Mouse (Mus musculus): ENCODE results near the gene Mgme1.
A peak's percentile ranks its signal among the peaks of the same experiment; 100 is the strongest.

Gene Mgme1

GRCm38 (mm10) chr2:144264398-144265119 lies 5.9 kb upstream of the Mgme1 start:
- DNase-seq = no peak

GRCm38 (mm10) chr2:144265120-144265488 lies 5.4 kb upstream of the Mgme1 start:
- DNase-seq = no peak

- no peak for DNase-seq
Observed at GRCm38 (mm10) chr2:144265916-144266683, 4.4 kb upstream of the Mgme1 start.

- DNase-seq = no peak
Observed at GRCm38 (mm10) chr2:144267004-144267730, 3.3 kb upstream of the Mgme1 start.

GRCm38 (mm10) chr2:144267731-144268015 lies 2.8 kb upstream of the Mgme1 start:
- no peak for DNase-seq

- no peak for DNase-seq
Observed at GRCm38 (mm10) chr2:144268446-144269305, 1.8 kb upstream of the Mgme1 start.

GRCm38 (mm10) chr2:144269306-144269650 lies 1.2 kb upstream of the Mgme1 start:
- no peak for DNase-seq

- DNase-seq = no peak
Observed at GRCm38 (mm10) chr2:144269679-144270475, 586 bp upstream of the Mgme1 start.

GRCm38 (mm10) chr2:144272088-144272487 lies 1.6 kb downstream of the Mgme1 start:
- DNase-seq = no peak

GRCm38 (mm10) chr2:144274741-144275140 lies 4.3 kb downstream of the Mgme1 start:
- DNase-seq = no peak

- DNase-seq = no peak
Observed at GRCm38 (mm10) chr2:144276885-144277284, 6.4 kb downstream of the Mgme1 start.

GRCm38 (mm10) chr2:144279742-144280141 lies 9.3 kb downstream of the Mgme1 start:
- DNase-seq = no peak

- no peak for DNase-seq
Observed at GRCm38 (mm10) chr2:144280568-144280967, 10.1 kb downstream of the Mgme1 start.

- no peak for DNase-seq
Observed at GRCm38 (mm10) chr2:144281417-144281816, 11.0 kb downstream of the Mgme1 start.

GRCm38 (mm10) chr2:144290321-144290720 lies 19.9 kb downstream of the Mgme1 start:
- DNase-seq = no peak

- DNase-seq = no peak
Observed at GRCm38 (mm10) chr2:144291600-144292305, 21.3 kb downstream of the Mgme1 start.

GRCm38 (mm10) chr2:144295145-144295735 lies 24.8 kb downstream of the Mgme1 start:
- no peak for DNase-seq

GRCm38 (mm10) chr2:144299749-144300669 lies 29.5 kb downstream of the Mgme1 start:
- DNase-seq = peak; percentile 28

- DNase-seq = no peak
Observed at GRCm38 (mm10) chr2:144301101-144301500, 30.6 kb downstream of the Mgme1 start.

- no peak for DNase-seq
Observed at GRCm38 (mm10) chr2:144305721-144306294, 35.3 kb downstream of the Mgme1 start.

All from lung, postnatal 14 days (tissue).